Mouse (Mus musculus) layer of hippocampus, adult 8-10 months (tissue): ENCODE data around the gene Zdhhc17. TPM values are rescaled to one million over a fixed set of nuclear protein-coding genes. Genes with fewer than 3 reads are reported as not detected.

Experiments used
- DNase-seq, 2 experiments: peaks; one replicate each; pipeline ENCODE4 v3.0.0; 2022; ENCODE audit warnings: low spot score in 2 of 2
- total RNA-seq, 4 experiments: library from RNA; stranded (reverse); gene quantifications; 2 replicates each; pipeline ENCODE4 v1.2.4; 2022

The Zdhhc17 gene
- total RNA-seq = 100 to 1,000 TPM in 3 of 4 experiments, 10 to 100 TPM in 1; 95.5 to 113 (median 108) TPM

DNA sequence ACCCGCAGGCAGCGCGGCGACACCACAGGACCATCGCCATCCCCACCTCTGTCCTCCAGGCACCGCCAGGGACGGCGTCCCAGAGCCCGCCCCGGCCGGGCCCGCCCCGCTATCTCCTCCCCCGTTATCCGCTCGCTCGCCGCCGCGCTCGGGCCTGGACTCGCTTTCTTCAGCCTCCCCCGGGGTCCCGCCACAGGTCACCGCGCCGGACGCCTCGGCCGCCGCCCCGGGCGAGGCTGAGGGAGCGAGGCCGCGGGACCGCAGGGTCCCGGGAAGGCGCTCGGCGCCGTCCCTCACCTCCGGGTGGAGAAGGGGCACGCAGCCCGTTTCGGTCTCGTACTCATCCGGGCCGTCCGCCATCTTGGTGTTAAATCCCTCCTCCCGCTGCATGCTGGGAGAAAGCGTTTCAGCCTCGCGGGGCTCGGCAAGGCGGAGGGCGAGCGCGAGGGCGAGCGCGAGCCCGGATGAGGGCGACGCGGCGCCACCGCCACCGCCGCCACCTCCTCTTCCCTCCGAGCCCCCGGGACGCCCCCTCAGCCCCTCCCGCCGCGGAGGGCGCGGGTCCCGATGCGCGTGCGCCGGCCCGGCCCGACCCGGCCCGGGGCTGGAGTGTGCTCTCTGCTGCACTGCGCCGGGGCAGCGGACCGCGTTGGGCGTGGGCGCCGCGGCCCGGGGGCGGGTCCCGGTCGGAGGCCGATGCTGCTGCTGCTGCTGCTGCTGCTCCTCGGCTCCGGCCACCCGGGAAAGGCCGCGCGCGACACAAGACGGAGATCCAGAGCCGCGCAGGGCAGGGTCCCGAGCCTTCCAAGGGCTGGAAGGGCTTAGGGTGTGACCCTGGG lies at the start of gene Zdhhc17:
Zdhhc17 (minus strand) TSS at position 500 of the 839 bp plus-strand sequence.
- peak; percentile 79 to 88 for DNase-seq

GRCm38 (mm10) chr10:111055770-111056169 lies 45.8 kb upstream of the Zdhhc17 start:
- DNase-seq = no peak

GRCm38 (mm10) chr10:111051606-111052005 lies 41.7 kb upstream of the Zdhhc17 start:
- DNase-seq = no peak

- no peak for DNase-seq
These were observed 40.6 kb upstream of the Zdhhc17 start for GRCm38 (mm10) chr10:111050511-111050910.

GRCm38 (mm10) chr10:111050061-111050460 lies 40.1 kb upstream of the Zdhhc17 start:
- DNase-seq = no peak

- DNase-seq = no peak
These were observed 38.0 kb upstream of the Zdhhc17 start for GRCm38 (mm10) chr10:111047895-111048294.

- DNase-seq = no peak
These were observed 30.2 kb upstream of the Zdhhc17 start for GRCm38 (mm10) chr10:111040078-111040656.

- DNase-seq = peak in 1 of 2 experiments; percentile 10
These were observed 26.9 kb upstream of the Zdhhc17 start for GRCm38 (mm10) chr10:111036851-111037250.

- no peak for DNase-seq
These were observed 25.2 kb upstream of the Zdhhc17 start for GRCm38 (mm10) chr10:111035134-111035533.

GRCm38 (mm10) chr10:111031511-111032365 lies 21.8 kb upstream of the Zdhhc17 start:
- peak; percentile 32 to 37 for DNase-seq

- DNase-seq = no peak
These were observed 20.9 kb upstream of the Zdhhc17 start for GRCm38 (mm10) chr10:111030845-111031244.

DNA sequence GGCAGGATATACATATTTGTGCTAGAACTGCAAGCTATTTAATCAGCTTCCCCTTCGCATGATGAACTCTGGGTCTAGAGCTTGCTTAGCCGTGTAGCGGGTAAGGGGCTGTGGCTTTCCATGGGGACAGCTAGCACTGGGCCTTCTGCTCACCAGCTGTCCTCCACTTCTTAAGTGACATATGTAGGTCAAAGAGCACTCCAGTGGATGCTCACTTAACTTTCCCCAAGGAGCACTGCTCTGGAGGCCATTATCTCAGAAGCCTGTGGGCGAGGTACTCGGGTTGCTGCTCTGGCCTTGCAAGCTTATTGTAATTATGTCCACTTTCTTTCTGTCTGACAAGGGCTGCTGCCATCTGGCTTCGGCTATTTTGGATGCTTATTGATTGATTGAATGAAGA lies 16.2 kb upstream of the Zdhhc17 start:
- no peak for DNase-seq

GRCm38 (mm10) chr10:111024746-111025145 lies 14.8 kb upstream of the Zdhhc17 start:
- no peak for DNase-seq

DNA sequence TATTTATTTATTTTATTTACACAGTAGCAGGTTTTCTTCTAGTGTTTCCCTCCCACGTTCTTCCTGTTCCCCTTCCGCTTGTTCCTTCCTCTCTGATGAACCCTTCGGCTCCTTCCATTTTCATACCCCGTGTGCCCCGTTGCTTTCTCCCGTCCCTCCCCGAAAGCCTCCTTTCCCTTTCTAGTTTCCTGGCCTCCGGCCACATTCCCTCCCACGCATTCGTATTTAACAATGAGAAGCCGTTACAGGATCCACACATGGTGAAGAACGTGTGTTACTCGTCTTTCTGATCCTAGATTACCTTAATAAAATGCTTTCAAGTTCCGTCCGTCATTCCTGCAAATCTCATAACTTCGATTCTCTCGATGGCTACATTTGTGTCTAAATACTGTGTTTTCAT lies 4.5 kb upstream of the Zdhhc17 start:
- DNase-seq = peak in 1 of 2 experiments; percentile 43

- no peak for DNase-seq
These were observed 3.3 kb upstream of the Zdhhc17 start for GRCm38 (mm10) chr10:111013265-111013664.

GRCm38 (mm10) chr10:111012496-111013038 lies 2.6 kb upstream of the Zdhhc17 start:
- DNase-seq = no peak

GRCm38 (mm10) chr10:111011226-111011765 lies 1.4 kb upstream of the Zdhhc17 start:
- DNase-seq = no peak

DNA sequence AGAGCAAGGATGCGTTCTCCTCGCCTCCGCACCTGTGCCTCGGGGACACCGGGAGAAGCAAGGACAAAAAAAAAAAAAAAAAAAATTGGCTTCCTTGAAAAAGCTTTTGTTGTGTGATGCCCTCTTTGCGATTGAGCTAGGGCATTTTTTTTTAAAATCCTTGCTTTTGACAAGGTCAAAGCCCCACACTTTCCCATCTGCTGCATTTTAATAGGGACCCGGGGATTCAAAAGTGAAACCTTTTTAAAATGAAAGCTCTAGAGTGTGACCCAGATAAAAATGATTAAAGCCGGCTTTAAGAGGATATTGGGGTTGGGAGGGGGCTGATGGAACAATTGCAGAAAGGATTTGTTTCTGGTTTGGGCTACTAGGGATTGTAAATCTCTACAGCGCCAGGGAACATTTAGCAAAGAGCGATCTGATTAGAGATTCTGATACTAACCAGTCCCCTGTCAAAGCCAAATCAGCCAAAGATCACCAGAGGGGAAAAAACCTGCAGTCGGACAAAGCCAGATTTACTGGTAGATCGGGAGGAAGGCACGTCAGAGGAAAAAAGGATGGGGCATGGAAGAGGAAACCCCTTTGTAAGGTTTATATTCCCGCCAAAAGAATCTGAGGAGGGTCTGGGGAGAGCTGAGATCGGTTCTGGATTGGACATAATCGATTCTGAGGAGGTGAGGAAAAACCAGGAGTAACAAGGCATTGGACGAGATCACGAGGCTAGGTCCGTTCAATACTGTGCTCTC lies 713 bp upstream of the Zdhhc17 start:
- peak in 1 of 2 experiments; percentile 13 for DNase-seq

DNA sequence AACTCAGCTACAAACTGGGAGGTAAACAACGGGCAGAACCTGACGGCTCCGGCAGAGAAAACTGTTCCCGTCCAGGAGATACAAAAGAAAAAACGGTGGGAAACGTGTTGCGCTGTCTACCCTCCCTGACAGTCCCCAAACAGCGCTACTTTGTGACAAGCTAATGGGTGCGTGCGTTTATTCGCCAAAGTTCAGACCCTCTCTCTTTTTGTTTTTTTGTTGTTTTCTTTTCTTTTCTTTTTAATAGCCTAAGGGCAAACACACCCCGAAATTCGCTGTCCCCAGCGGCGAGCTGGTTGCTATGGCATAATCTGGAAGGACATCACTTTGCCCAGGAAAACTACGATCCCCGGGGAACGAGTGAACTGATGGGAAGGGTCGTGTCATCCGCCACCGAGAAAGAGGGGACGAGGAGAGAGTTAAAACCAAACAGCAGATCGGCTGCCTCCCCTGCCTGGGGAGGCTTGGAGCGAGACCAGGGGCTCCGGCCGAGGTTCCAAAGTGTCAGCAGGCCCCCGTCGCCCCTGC lies 763 bp downstream of the Zdhhc17 start:
- DNase-seq = peak in 1 of 2 experiments; percentile 19

- DNase-seq = no peak
These were observed 2.3 kb downstream of the Zdhhc17 start for GRCm38 (mm10) chr10:111007687-111008086.
